ENCODE assay signal across 19 mouse cellular contexts in the genomic region with DNA sequence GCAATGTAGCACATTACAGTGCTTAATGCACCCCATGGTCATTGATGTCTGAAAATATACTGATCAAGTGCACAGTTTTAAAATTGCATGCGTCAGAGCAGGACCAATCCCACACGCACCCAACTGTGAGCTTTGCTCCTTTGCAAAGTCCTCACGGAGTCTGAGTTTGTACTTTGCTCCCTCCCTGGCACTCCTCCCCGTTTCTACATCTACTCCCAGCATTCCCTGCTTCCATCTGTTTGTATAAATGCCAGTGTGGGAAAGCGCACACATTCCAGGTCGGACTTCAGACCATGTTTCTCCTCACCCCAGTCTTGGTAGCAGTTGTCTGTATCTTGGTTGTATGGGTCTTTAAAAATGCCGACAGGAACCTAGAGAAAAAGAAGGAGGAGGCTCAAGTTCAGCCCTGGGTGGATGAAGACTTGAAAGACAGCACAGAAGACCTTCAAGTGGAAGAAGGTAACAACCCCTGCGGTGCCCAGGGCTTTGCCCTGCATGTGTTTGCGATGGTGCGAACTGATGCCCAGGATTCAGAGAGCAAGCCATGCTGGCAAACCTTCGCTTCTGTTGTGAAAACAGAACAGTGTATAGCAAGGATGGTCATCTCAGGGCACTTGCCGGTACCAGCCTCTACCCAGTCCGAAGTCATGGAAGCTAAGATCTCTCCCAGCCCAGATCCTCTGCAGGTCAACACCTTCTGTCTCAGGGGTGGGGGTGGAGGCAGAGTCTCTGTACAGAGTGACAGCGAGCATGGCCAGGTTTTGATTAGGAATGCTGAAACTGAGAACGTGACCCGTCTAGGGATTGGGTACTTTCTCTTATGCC. TPM values are rescaled to one million over a fixed set of nuclear protein-coding genes. Genes with fewer than 3 reads are reported as not detected.
A peak's percentile ranks its signal among the peaks of the same experiment; 100 is the strongest.
DNase-seq lines count a peak whose midpoint lies in the region; ATAC-seq and TF ChIP-seq lines count a peak whose summit lies in the region.
"Had no signal": no experiment of that assay in that cellular context is flagged by ENCODE, and none has a peak within 500 bp of the region (broad histone marks: within the 10 kb centered on the region; RNA-seq: fewer than 3 reads in every experiment).

TSS of gene Iyd (plus strand) at position 238 of the 825 bp plus-strand sequence.

- H3K9ac ChIP-seq in lung, embryonic 14.5 days: no peak within 1 kb of the TSS
- H3K9ac ChIP-seq in liver, embryonic 12.5 days: no peak within 1 kb of the TSS
- H3K9ac ChIP-seq in stomach, postnatal 0 days (ENCODE audit: low read length): no peak within 1 kb of the TSS
- H3K9ac ChIP-seq: heart, embryonic 13.5 days; limb, embryonic 13.5 days; neural tube, embryonic 13.5 days had no signal

- no peak for TF ChIP-seq EP300 in stomach, postnatal 0 days (optimal IDR thresholded peaks at IDR 0.05)

- peak; percentile 39 for DNase-seq in lung, embryonic 14.5 days
- DNase-seq in lung, postnatal 4 days: no peak
- peak; percentile 90 for DNase-seq in kidney, adult 9 months
- DNase-seq in stomach, postnatal 0 days (ENCODE audit: low spot score): peak; percentile 80
- no peak for DNase-seq in c-Kit-positive CD71-positive TER-119-positive erythroid progenitor cells, embryonic 14.5 days (ENCODE audit: low spot score)
- DNase-seq: cerebellum, adult 11-12 months; embryo, embryonic 11 days; gastrocnemius, postnatal 10 days; thymus, adult 18-20 months had no signal

- no peak for ATAC-seq in lung, embryonic 14.5 days (ENCODE audit: insufficient read depth)
- ATAC-seq in liver, embryonic 12.5 days: no peak
- ATAC-seq in stomach, postnatal 0 days (ENCODE audit: low FRiP score, low TSS enrichment): peak; percentile 93
- no peak for ATAC-seq in granulocyte monocyte progenitor cell, adult 5-6 weeks (replicated peaks; ENCODE audit: poor library complexity, severe bottlenecking)
- ATAC-seq: inflammation-experienced regulatory T-cells, adult 6 months had no signal

- no peak for TF ChIP-seq CTCF in lung, embryonic 14.5 days (IDR thresholded peaks at IDR 0.05; ENCODE audit: low read depth)
- TF ChIP-seq CTCF in stomach, postnatal 0 days (IDR thresholded peaks at IDR 0.05; ENCODE audit: low read depth): no peak

- H3K4me1 ChIP-seq in lung, embryonic 14.5 days (ENCODE audit: insufficient read depth): no peaks in the 10 kb centered on the region
- no peaks in the 10 kb centered on the region for H3K4me1 ChIP-seq in liver, embryonic 12.5 days
- peaks cover 6% of the 10 kb centered on the region; the same call in 1 of the 2 replicates for H3K4me1 ChIP-seq in stomach, postnatal 0 days (replicated peaks; ENCODE audit: control insufficient read depth, insufficient read depth)

- no peak within 1 kb of the TSS for H3K4me3 ChIP-seq in lung, embryonic 14.5 days (ENCODE audit: low read depth, low read length)
- no peak within 1 kb of the TSS for H3K4me3 ChIP-seq in liver, embryonic 12.5 days
- no peak within 1 kb of the TSS for H3K4me3 ChIP-seq in stomach, postnatal 0 days (ENCODE audit: low read depth, low read length)
- H3K4me3 ChIP-seq: heart, embryonic 13.5 days; left cerebral cortex, adult 2 months; limb, embryonic 13.5 days; neural tube, embryonic 13.5 days had no signal

- no peaks in the 10 kb centered on the region for H3K36me3 ChIP-seq in lung, embryonic 14.5 days (ENCODE audit: insufficient read depth)
- H3K36me3 ChIP-seq in liver, embryonic 12.5 days: no peaks in the 10 kb centered on the region
- H3K36me3 ChIP-seq in stomach, postnatal 0 days (ENCODE audit: control insufficient read depth, insufficient read depth, low read length): no peaks in the 10 kb centered on the region
- H3K36me3 ChIP-seq: heart, embryonic 13.5 days; limb, embryonic 13.5 days; neural tube, embryonic 13.5 days had no signal

- no peak within 1 kb of the TSS for H3K4me2 ChIP-seq in lung, embryonic 14.5 days
- H3K4me2 ChIP-seq in liver, embryonic 12.5 days: 0 out of 2 replicates have a peak within 1 kb of the TSS, but pooled peaks have one; percentile 5
- H3K4me2 ChIP-seq in stomach, postnatal 0 days (replicated peaks; ENCODE audit: low read depth): peak within 1 kb of the TSS; percentile 38
- H3K4me2 ChIP-seq: heart, embryonic 13.5 days; limb, embryonic 13.5 days; neural tube, embryonic 13.5 days had no signal

- WGBS in lung, embryonic 14.5 days: 64% methylated on average over 16 of the region's 16 CpGs
- 64% methylated on average over 16 of the region's 16 CpGs for WGBS in liver, embryonic 12.5 days (ENCODE audit: insufficient replicate concordance)
- WGBS in stomach, postnatal 0 days: 65% methylated on average over 16 of the region's 16 CpGs

- H3K27me3 ChIP-seq in lung, embryonic 14.5 days (ENCODE audit: insufficient read depth, low read length): no peaks in the 10 kb centered on the region
- no peaks in the 10 kb centered on the region for H3K27me3 ChIP-seq in liver, embryonic 12.5 days (replicated peaks)
- no peaks in the 10 kb centered on the region for H3K27me3 ChIP-seq in stomach, postnatal 0 days (ENCODE audit: control insufficient read depth, insufficient read depth, low read length)
- H3K27me3 ChIP-seq: heart, embryonic 13.5 days; limb, embryonic 13.5 days; neural tube, embryonic 13.5 days had no signal

- no peak within 1 kb of the TSS for H3K27ac ChIP-seq in lung, embryonic 14.5 days (ENCODE audit: low read depth)
- H3K27ac ChIP-seq in liver, embryonic 12.5 days: no peak within 1 kb of the TSS
- H3K27ac ChIP-seq in stomach, postnatal 0 days (replicated peaks): 0 out of 2 replicates have a peak within 1 kb of the TSS, but pooled peaks have one; percentile 24
- H3K27ac ChIP-seq: heart, embryonic 13.5 days; left cerebral cortex, adult 2 months; limb, embryonic 13.5 days; macrophage; neural tube, embryonic 13.5 days had no signal

- no peaks in the 10 kb centered on the region for H3K9me3 ChIP-seq in lung, embryonic 14.5 days (ENCODE audit: low read depth, low read length)
- H3K9me3 ChIP-seq in liver, embryonic 12.5 days (replicated peaks): no peaks in the 10 kb centered on the region
- no peaks in the 10 kb centered on the region for H3K9me3 ChIP-seq in stomach, postnatal 0 days (ENCODE audit: control insufficient read depth, low read length)
- H3K9me3 ChIP-seq: heart, embryonic 13.5 days; limb, embryonic 13.5 days; neural tube, embryonic 13.5 days had no signal

RNA-seq across cellular contexts. Expression of gene Iyd, which starts in this region (rescaled TPM):
- polyA plus RNA-seq in lung, embryonic 14.5 days (2014; fragmentation: Nextera tagmentation; extraction: Ambion mirVana): 0.67 and 0.85 TPM in 2 replicates
- 3.7 and 3.9 TPM in 2 replicates for polyA plus RNA-seq in liver, embryonic 12.5 days (2016; fragmentation: Nextera tagmentation; extraction: Ambion mirVana)
- polyA plus RNA-seq in stomach, postnatal 0 days (2015; fragmentation: Nextera tagmentation; extraction: Ambion mirVana): 33.5 and 35.5 TPM in 2 replicates
- not detected in 2 replicates for total RNA-seq in granulocyte monocyte progenitor cell, adult 5-6 weeks (2014; fragmentation: Nextera tagmentation)
- total RNA-seq in granulocyte monocyte progenitor cell, adult 5-6 weeks (2017): not detected in 2 replicates
- total RNA-seq: hematopoietic stem cell, adult 5-6 weeks; left cerebral cortex, adult 2 months had no signal
- polyA plus RNA-seq: inflammation-experienced regulatory T-cells, adult 6 months; macrophage; spleen, adult 2 months had no signal

Comparison
In these comparisons a context has a peak if more than half of its experiments do, and no peak if none do; other contexts are left out.
1. Peak in DNase-seq in lung, embryonic 14.5 days; RNA of the gene not detected or under 1 TPM.
2. DNase-seq: peak in kidney, adult 9 months (single experiment) and stomach, postnatal 0 days (single experiment); none in lung, postnatal 4 days (0 of 2) and c-Kit-positive CD71-positive TER-119-positive erythroid progenitor cells, embryonic 14.5 days (single experiment).